Mouse (Mus musculus): ENCODE measurements around the gene Cep131.

GRCm38 (mm10) chr11:120028319-120029092, 58.1 kb downstream of the Cep131 start:
- TF ChIP-seq CTCF (IDR thresholded peaks at IDR 0.05; ENCODE audit: low read depth), result no peak
- TF ChIP-seq EP300 (IDR thresholded peaks at IDR 0.05; ENCODE audit: low read depth), result no peak

Data from liver, postnatal 0 days (tissue).